Mouse (Mus musculus): ENCODE results near the gene Xpot. TPM values are rescaled to one million over a fixed set of nuclear protein-coding genes. Genes with fewer than 3 reads are reported as not detected.
A peak's percentile ranks its signal among the peaks of the same experiment; 100 is the strongest.

Gene Xpot
- 61.9 and 67.5 TPM in 2 replicates for polyA plus RNA-seq (2014; fragmentation: Nextera tagmentation; extraction: Ambion mirVana)

- Histone ChIP-seq H3K4me1 (ENCODE audit: control insufficient read depth, insufficient read depth, low read length) (peaks cover 7% of the 10 kb centered on the region), H3K4me2 (ENCODE audit: low read depth, severe bottlenecking) (peak within 1 kb of the TSS; percentile 70), H3K27ac (replicated peaks; ENCODE audit: low read depth, low read length) (peak within 1 kb of the TSS; percentile 89), H3K4me3 (ENCODE audit: low read depth, low read length) (peak within 1 kb of the TSS; percentile 92), H3K36me3 (ENCODE audit: control insufficient read depth, insufficient read depth, low read length) (peaks cover 2% of the 10 kb centered on the region; the same call in 1 of the 2 replicates), H3K9me3 (ENCODE audit: control insufficient read depth, low read length) (no peaks in the 10 kb centered on the region), H3K9ac (ENCODE audit: low read length) (peak within 1 kb of the TSS; percentile 82), H3K27me3 (ENCODE audit: control insufficient read depth, insufficient read depth, low read length) (no peaks in the 10 kb centered on the region)
- WGBS, result under 1% methylated on average over 67 of the region's 70 CpGs
- DNase-seq (ENCODE audit: low spot score), result peak; percentile 100
- ATAC-seq (ENCODE audit: insufficient number of reproducible peaks, low FRiP score, low TSS enrichment, low read depth), result peak; percentile 99
Observed at GRCm38 (mm10) chr10:121626186-121626882, at the start of gene Xpot. Gene Xpot (minus strand): TSS chr10:121626332.

- Histone ChIP-seq H3K9ac (ENCODE audit: low read length) (no peak overlapping the region), H3K27me3 (ENCODE audit: control insufficient read depth, insufficient read depth, low read length) (no peaks in the 10 kb centered on the region), H3K27ac (replicated peaks; ENCODE audit: low read depth, low read length) (no peak overlapping the region), H3K36me3 (ENCODE audit: control insufficient read depth, insufficient read depth, low read length) (no peaks in the 10 kb centered on the region), H3K9me3 (ENCODE audit: control insufficient read depth, low read length) (no peaks in the 10 kb centered on the region; the same call in 1 of the 2 replicates), H3K4me2 (ENCODE audit: low read depth, severe bottlenecking) (no peak overlapping the region), H3K4me3 (ENCODE audit: low read depth, low read length) (no peak overlapping the region), H3K4me1 (ENCODE audit: control insufficient read depth, insufficient read depth, low read length) (no peaks in the 10 kb centered on the region)
- 86% methylated on average over 10 of the region's 10 CpGs for WGBS
- ATAC-seq (ENCODE audit: insufficient number of reproducible peaks, low FRiP score, low TSS enrichment, low read depth), result no peak
- DNase-seq (ENCODE audit: low spot score), result no peak
Observed at GRCm38 (mm10) chr10:121669103-121669502, 43.0 kb upstream of the Xpot start.

GRCm38 (mm10) chr10:121665631-121666145, 39.6 kb upstream of the Xpot start:
- H3K4me3 ChIP-seq (ENCODE audit: low read depth, low read length), result no peak overlapping the region
- H3K27me3 ChIP-seq (ENCODE audit: control insufficient read depth, insufficient read depth, low read length), result no peaks in the 10 kb centered on the region
- H3K4me2 ChIP-seq (ENCODE audit: low read depth, severe bottlenecking), result no peak overlapping the region
- H3K9ac ChIP-seq (ENCODE audit: low read length), result no peak overlapping the region
- DNase-seq (ENCODE audit: low spot score) (no peak), ATAC-seq (ENCODE audit: insufficient number of reproducible peaks, low FRiP score, low TSS enrichment, low read depth) (no peak)
- H3K27ac ChIP-seq (replicated peaks; ENCODE audit: low read depth, low read length), result no peak overlapping the region
- WGBS, result 78% methylated on average over 8 of the region's 8 CpGs
- H3K9me3 ChIP-seq (ENCODE audit: control insufficient read depth, low read length), result no peaks in the 10 kb centered on the region
- H3K36me3 ChIP-seq (ENCODE audit: control insufficient read depth, insufficient read depth, low read length), result no peaks in the 10 kb centered on the region
- no peaks in the 10 kb centered on the region for H3K4me1 ChIP-seq (ENCODE audit: control insufficient read depth, insufficient read depth, low read length)

GRCm38 (mm10) chr10:121663599-121663998, 37.5 kb upstream of the Xpot start:
- DNase-seq (ENCODE audit: low spot score) (no peak), ATAC-seq (ENCODE audit: insufficient number of reproducible peaks, low FRiP score, low TSS enrichment, low read depth) (no peak)
- no peaks in the 10 kb centered on the region for H3K4me1 ChIP-seq (ENCODE audit: control insufficient read depth, insufficient read depth, low read length)
- no peaks in the 10 kb centered on the region for H3K27me3 ChIP-seq (ENCODE audit: control insufficient read depth, insufficient read depth, low read length)
- H3K4me2 ChIP-seq (ENCODE audit: low read depth, severe bottlenecking), result no peak overlapping the region
- H3K9me3 ChIP-seq (ENCODE audit: control insufficient read depth, low read length), result no peaks in the 10 kb centered on the region
- WGBS, result 52% methylated on average over 13 of the region's 13 CpGs
- no peaks in the 10 kb centered on the region for H3K36me3 ChIP-seq (ENCODE audit: control insufficient read depth, insufficient read depth, low read length)
- no peak overlapping the region for H3K9ac ChIP-seq (ENCODE audit: low read length)
- no peak overlapping the region for H3K4me3 ChIP-seq (ENCODE audit: low read depth, low read length)
- no peak overlapping the region for H3K27ac ChIP-seq (replicated peaks; ENCODE audit: low read depth, low read length)

- DNase-seq (ENCODE audit: low spot score) (no peak), ATAC-seq (ENCODE audit: insufficient number of reproducible peaks, low FRiP score, low TSS enrichment, low read depth) (no peak)
- Histone ChIP-seq H3K4me2 (ENCODE audit: low read depth, severe bottlenecking) (no peak overlapping the region), H3K27me3 (ENCODE audit: control insufficient read depth, insufficient read depth, low read length) (no peaks in the 10 kb centered on the region), H3K36me3 (ENCODE audit: control insufficient read depth, insufficient read depth, low read length) (no peaks in the 10 kb centered on the region), H3K9me3 (ENCODE audit: control insufficient read depth, low read length) (no peaks in the 10 kb centered on the region), H3K9ac (ENCODE audit: low read length) (no peak overlapping the region), H3K4me1 (ENCODE audit: control insufficient read depth, insufficient read depth, low read length) (no peaks in the 10 kb centered on the region), H3K27ac (replicated peaks; ENCODE audit: low read depth, low read length) (no peak overlapping the region), H3K4me3 (ENCODE audit: low read depth, low read length) (no peak overlapping the region)
- 95% methylated on average over 2 of the region's 2 CpGs for WGBS
Observed at GRCm38 (mm10) chr10:121662711-121663110, 36.6 kb upstream of the Xpot start.

- Histone ChIP-seq H3K27me3 (ENCODE audit: control insufficient read depth, insufficient read depth, low read length) (no peaks in the 10 kb centered on the region), H3K27ac (replicated peaks; ENCODE audit: low read depth, low read length) (no peak overlapping the region), H3K36me3 (ENCODE audit: control insufficient read depth, insufficient read depth, low read length) (no peaks in the 10 kb centered on the region), H3K4me3 (ENCODE audit: low read depth, low read length) (no peak overlapping the region), H3K4me1 (ENCODE audit: control insufficient read depth, insufficient read depth, low read length) (no peaks in the 10 kb centered on the region), H3K9me3 (ENCODE audit: control insufficient read depth, low read length) (no peaks in the 10 kb centered on the region), H3K9ac (ENCODE audit: low read length) (no peak overlapping the region), H3K4me2 (ENCODE audit: low read depth, severe bottlenecking) (no peak overlapping the region)
- 91% methylated on average over 4 of the region's 4 CpGs for WGBS
- DNase-seq (ENCODE audit: low spot score) (no peak), ATAC-seq (ENCODE audit: insufficient number of reproducible peaks, low FRiP score, low TSS enrichment, low read depth) (no peak)
Observed at GRCm38 (mm10) chr10:121655907-121656306, 29.8 kb upstream of the Xpot start.

- no peaks in the 10 kb centered on the region for H3K9me3 ChIP-seq (ENCODE audit: control insufficient read depth, low read length)
- no peak for ATAC-seq (ENCODE audit: insufficient number of reproducible peaks, low FRiP score, low TSS enrichment, low read depth)
- WGBS, result 90% methylated on average over 1 of the region's 1 CpGs
Observed at GRCm38 (mm10) chr10:121653079-121653478, 26.9 kb upstream of the Xpot start.

GRCm38 (mm10) chr10:121646294-121646693, 20.2 kb upstream of the Xpot start:
- 71% methylated on average over 6 of the region's 6 CpGs for WGBS
- H3K9me3 ChIP-seq (ENCODE audit: control insufficient read depth, low read length), result no peaks in the 10 kb centered on the region
- ATAC-seq (ENCODE audit: insufficient number of reproducible peaks, low FRiP score, low TSS enrichment, low read depth), result no peak

More at GRCm38 (mm10) chr10:121653079-121653478, 26.9 kb upstream of the Xpot start:
- Histone ChIP-seq H3K9ac (ENCODE audit: low read length) (no peak overlapping the region), H3K4me1 (ENCODE audit: control insufficient read depth, insufficient read depth, low read length) (no peaks in the 10 kb centered on the region), H3K36me3 (ENCODE audit: control insufficient read depth, insufficient read depth, low read length) (no peaks in the 10 kb centered on the region), H3K4me3 (ENCODE audit: low read depth, low read length) (no peak overlapping the region), H3K27me3 (ENCODE audit: control insufficient read depth, insufficient read depth, low read length) (no peaks in the 10 kb centered on the region), H3K4me2 (ENCODE audit: low read depth, severe bottlenecking) (no peak overlapping the region), H3K27ac (replicated peaks; ENCODE audit: low read depth, low read length) (no peak overlapping the region)
- no peak for DNase-seq (ENCODE audit: low spot score)

More at GRCm38 (mm10) chr10:121646294-121646693, 20.2 kb upstream of the Xpot start:
- peaks cover 14% of the 10 kb centered on the region for H3K27me3 ChIP-seq (ENCODE audit: control insufficient read depth, insufficient read depth, low read length)
- no peak for DNase-seq (ENCODE audit: low spot score)
- no peak overlapping the region for H3K4me2 ChIP-seq (ENCODE audit: low read depth, severe bottlenecking)
- no peak overlapping the region for H3K4me3 ChIP-seq (ENCODE audit: low read depth, low read length)
- no peak overlapping the region for H3K9ac ChIP-seq (ENCODE audit: low read length)
- no peak overlapping the region for H3K27ac ChIP-seq (replicated peaks; ENCODE audit: low read depth, low read length)
- H3K36me3 ChIP-seq (ENCODE audit: control insufficient read depth, insufficient read depth, low read length), result no peaks in the 10 kb centered on the region
- peaks cover 7% of the 10 kb centered on the region for H3K4me1 ChIP-seq (ENCODE audit: control insufficient read depth, insufficient read depth, low read length)
